Mouse (Mus musculus): ENCODE data around the gene Tlr9. TPM values are rescaled to one million over a fixed set of nuclear protein-coding genes. Genes with fewer than 3 reads are reported as not detected.

The Tlr9 gene
- polyA plus RNA-seq, 1 experiment, result not detected

GRCm38 (mm10) chr9:106262075-106262474 is 39.7 kb downstream of the Tlr9 start:
- TF ChIP-seq POLR2A (IDR thresholded peaks at IDR 0.05; ENCODE audit: low read depth, low read length) (no peak), CTCF (IDR thresholded peaks at IDR 0.05; ENCODE audit: borderline replicate concordance, insufficient read depth, low read length) (no peak)
- Histone ChIP-seq H3K27ac (ENCODE audit: insufficient read depth, low read length) (no peak overlapping the region), H3K4me3 (ENCODE audit: insufficient read depth, low read length) (no peak overlapping the region), H3K4me1 (ENCODE audit: control insufficient read depth, insufficient read depth, low read length) (no peaks in the 10 kb centered on the region)

- TF ChIP-seq CTCF (IDR thresholded peaks at IDR 0.05; ENCODE audit: borderline replicate concordance, insufficient read depth, low read length) (no peak), POLR2A (IDR thresholded peaks at IDR 0.05; ENCODE audit: low read depth, low read length) (no peak)
- H3K27ac ChIP-seq (ENCODE audit: insufficient read depth, low read length), result no peak overlapping the region
- no peaks in the 10 kb centered on the region for H3K4me1 ChIP-seq (ENCODE audit: control insufficient read depth, insufficient read depth, low read length)
- no peak overlapping the region for H3K4me3 ChIP-seq (ENCODE audit: insufficient read depth, low read length)
Measured at GRCm38 (mm10) chr9:106263381-106263924, 41.1 kb downstream of the Tlr9 start.

- no peaks in the 10 kb centered on the region for H3K4me1 ChIP-seq (ENCODE audit: control insufficient read depth, insufficient read depth, low read length)
- H3K4me3 ChIP-seq (ENCODE audit: insufficient read depth, low read length), result no peak overlapping the region
- H3K27ac ChIP-seq (ENCODE audit: insufficient read depth, low read length), result no peak overlapping the region
- TF ChIP-seq CTCF (IDR thresholded peaks at IDR 0.05; ENCODE audit: borderline replicate concordance, insufficient read depth, low read length) (no peak), POLR2A (IDR thresholded peaks at IDR 0.05; ENCODE audit: low read depth, low read length) (no peak)
Measured at GRCm38 (mm10) chr9:106265358-106266075, 43.1 kb downstream of the Tlr9 start.

- H3K27ac ChIP-seq (ENCODE audit: insufficient read depth, low read length), result no peak overlapping the region
- no peak overlapping the region for H3K4me3 ChIP-seq (ENCODE audit: insufficient read depth, low read length)
- TF ChIP-seq CTCF (IDR thresholded peaks at IDR 0.05; ENCODE audit: borderline replicate concordance, insufficient read depth, low read length) (no peak), POLR2A (IDR thresholded peaks at IDR 0.05; ENCODE audit: low read depth, low read length) (no peak)
- no peaks in the 10 kb centered on the region for H3K4me1 ChIP-seq (ENCODE audit: control insufficient read depth, insufficient read depth, low read length)
Measured at GRCm38 (mm10) chr9:106266936-106267657, 44.7 kb downstream of the Tlr9 start.

GRCm38 (mm10) chr9:106268421-106268820 is 46.0 kb downstream of the Tlr9 start:
- Histone ChIP-seq H3K4me1 (ENCODE audit: control insufficient read depth, insufficient read depth, low read length) (no peaks in the 10 kb centered on the region), H3K4me3 (ENCODE audit: insufficient read depth, low read length) (no peak overlapping the region), H3K27ac (ENCODE audit: insufficient read depth, low read length) (no peak overlapping the region)
- TF ChIP-seq CTCF (IDR thresholded peaks at IDR 0.05; ENCODE audit: borderline replicate concordance, insufficient read depth, low read length) (no peak), POLR2A (IDR thresholded peaks at IDR 0.05; ENCODE audit: low read depth, low read length) (no peak)

- Histone ChIP-seq H3K27ac (ENCODE audit: insufficient read depth, low read length) (no peak overlapping the region), H3K4me1 (ENCODE audit: control insufficient read depth, insufficient read depth, low read length) (no peaks in the 10 kb centered on the region), H3K4me3 (ENCODE audit: insufficient read depth, low read length) (no peak overlapping the region)
- TF ChIP-seq CTCF (IDR thresholded peaks at IDR 0.05; ENCODE audit: borderline replicate concordance, insufficient read depth, low read length), result no peak
- no peak for TF ChIP-seq POLR2A (IDR thresholded peaks at IDR 0.05; ENCODE audit: low read depth, low read length)
Measured at GRCm38 (mm10) chr9:106269076-106269788, 46.8 kb downstream of the Tlr9 start.

GRCm38 (mm10) chr9:106269879-106270278 is 47.5 kb downstream of the Tlr9 start:
- TF ChIP-seq POLR2A (IDR thresholded peaks at IDR 0.05; ENCODE audit: low read depth, low read length) (no peak), CTCF (IDR thresholded peaks at IDR 0.05; ENCODE audit: borderline replicate concordance, insufficient read depth, low read length) (no peak)
- Histone ChIP-seq H3K4me1 (ENCODE audit: control insufficient read depth, insufficient read depth, low read length) (no peaks in the 10 kb centered on the region), H3K27ac (ENCODE audit: insufficient read depth, low read length) (no peak overlapping the region), H3K4me3 (ENCODE audit: insufficient read depth, low read length) (no peak overlapping the region)

- Histone ChIP-seq H3K4me3 (ENCODE audit: insufficient read depth, low read length) (no peak overlapping the region), H3K4me1 (ENCODE audit: control insufficient read depth, insufficient read depth, low read length) (no peaks in the 10 kb centered on the region), H3K27ac (ENCODE audit: insufficient read depth, low read length) (no peak overlapping the region)
- TF ChIP-seq POLR2A (IDR thresholded peaks at IDR 0.05; ENCODE audit: low read depth, low read length) (no peak), CTCF (IDR thresholded peaks at IDR 0.05; ENCODE audit: borderline replicate concordance, insufficient read depth, low read length) (no peak)
Measured at GRCm38 (mm10) chr9:106270656-106271055, 48.3 kb downstream of the Tlr9 start.

GRCm38 (mm10) chr9:106272288-106272687 is 49.9 kb downstream of the Tlr9 start:
- no peaks in the 10 kb centered on the region for H3K4me1 ChIP-seq (ENCODE audit: control insufficient read depth, insufficient read depth, low read length)
- no peak overlapping the region for H3K27ac ChIP-seq (ENCODE audit: insufficient read depth, low read length)
- H3K4me3 ChIP-seq (ENCODE audit: insufficient read depth, low read length), result no peak overlapping the region
- no peak for TF ChIP-seq POLR2A (IDR thresholded peaks at IDR 0.05; ENCODE audit: low read depth, low read length)
- no peak for TF ChIP-seq CTCF (IDR thresholded peaks at IDR 0.05; ENCODE audit: borderline replicate concordance, insufficient read depth, low read length)
